Mouse (Mus musculus): ENCODE measurements around the gene Gal3st4.

Gene Gal3st4

DNA sequence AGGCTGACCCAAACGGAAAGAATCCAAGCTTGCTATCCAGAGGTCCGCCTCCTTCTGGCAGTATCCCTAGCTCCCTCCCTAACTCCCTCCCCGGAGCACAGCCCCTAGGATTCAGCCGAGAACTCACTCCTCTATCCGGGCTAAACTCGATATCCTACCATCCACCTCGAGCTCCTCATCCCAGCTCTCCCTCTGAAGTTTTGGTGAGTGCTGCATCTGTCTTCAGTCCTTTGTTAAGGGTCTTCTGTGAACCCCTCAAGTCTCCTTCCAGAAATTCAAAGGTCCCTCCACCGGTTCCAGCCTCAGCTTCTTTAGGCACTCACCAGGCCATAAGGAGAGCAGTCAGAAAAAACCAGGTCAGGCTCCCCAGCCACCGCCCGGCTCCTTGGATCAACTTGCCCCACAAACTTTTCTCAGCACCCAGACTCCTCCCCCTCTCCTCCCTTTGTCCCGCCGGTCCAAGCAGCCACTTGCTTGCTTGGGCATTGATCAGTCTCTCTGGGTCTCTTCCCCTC lies at the start of gene Gal3st4:
Gene Gal3st4 (minus strand): TSS at position 432 of the 515 bp plus-strand sequence.
- in situ Hi-C loops (cut with MboI, MseI), result loop anchor here in 1 of 2 experiments (10.0 kb wide), 1 partner anchor 352 kb away; the partner anchor contains the start of gene A430033K04Rik

DNA sequence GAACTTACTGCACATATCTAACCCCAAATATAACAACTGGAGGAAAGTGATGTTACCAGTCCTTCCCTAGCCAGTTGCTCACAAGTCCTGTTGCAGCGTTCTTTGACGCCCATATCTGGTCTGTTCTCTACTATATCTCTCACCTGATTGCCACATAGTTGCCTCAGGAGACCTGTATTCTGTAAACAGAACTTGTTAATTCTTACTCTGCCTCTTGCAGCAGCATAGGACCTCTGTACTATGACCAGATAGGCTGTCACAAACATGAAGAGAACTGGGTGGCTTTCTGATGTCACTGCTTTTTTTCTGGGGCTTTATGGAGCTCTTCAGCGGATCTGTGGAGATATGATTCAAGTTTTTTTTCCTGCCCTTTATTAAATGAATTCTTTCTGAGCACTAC lies 40.2 kb upstream of the Gal3st4 start:
- in situ Hi-C loops (cut with MboI, MseI), result no loop called here

- in situ Hi-C loops (cut with MboI, MseI), result no loop called here
Observed at GRCm38 (mm10) chr5:138299613-138300012, 27.0 kb upstream of the Gal3st4 start.

DNA sequence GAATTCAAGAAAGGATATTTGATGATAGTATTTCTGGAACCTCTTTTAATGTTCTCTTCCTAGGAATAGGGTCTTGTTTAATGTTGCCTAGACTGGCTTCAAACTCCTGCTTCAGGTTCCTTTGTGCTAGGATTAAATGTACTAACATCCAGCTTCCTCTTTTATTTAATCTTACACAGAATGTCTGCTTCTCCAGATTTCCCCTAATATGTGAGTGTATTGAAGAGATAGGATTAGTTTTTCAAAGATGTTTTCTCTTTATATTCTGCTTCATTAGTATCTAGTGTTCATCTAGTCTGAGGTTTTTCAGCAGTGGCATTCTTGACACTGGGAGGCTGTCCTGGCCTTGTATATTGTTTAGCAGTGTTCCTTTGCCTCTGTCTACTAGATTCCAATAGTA lies 21.5 kb upstream of the Gal3st4 start:
- in situ Hi-C loops (cut with MboI, MseI), result no loop called here

DNA sequence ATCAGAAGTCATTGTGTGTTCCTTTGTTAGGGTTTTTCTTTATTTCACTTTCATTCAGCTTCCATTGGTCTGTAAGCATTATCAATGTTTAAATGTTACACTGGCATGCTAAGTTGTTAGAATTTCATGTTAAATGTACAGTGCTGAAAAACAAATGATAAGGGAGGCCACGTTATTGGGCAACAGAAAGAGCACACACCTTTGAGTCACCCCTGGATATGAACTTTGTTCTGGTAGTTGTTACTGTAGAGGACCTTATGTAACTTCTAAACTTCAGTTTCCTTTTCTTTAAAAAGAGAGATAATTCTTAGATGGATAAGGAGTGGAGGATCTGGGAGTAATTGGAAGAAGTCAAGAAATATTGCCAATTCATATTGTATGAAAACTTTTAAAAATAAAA lies 19.0 kb upstream of the Gal3st4 start:
- in situ Hi-C loops (cut with MboI, MseI), result no loop called here

GRCm38 (mm10) chr5:138287861-138288260 lies 15.2 kb upstream of the Gal3st4 start:
- in situ Hi-C loops (cut with MboI, MseI), result loop anchor here in 1 of 2 experiments (10.0 kb wide), 1 partner anchor 367 kb away; no protein-coding TSS in a partner anchor

DNA sequence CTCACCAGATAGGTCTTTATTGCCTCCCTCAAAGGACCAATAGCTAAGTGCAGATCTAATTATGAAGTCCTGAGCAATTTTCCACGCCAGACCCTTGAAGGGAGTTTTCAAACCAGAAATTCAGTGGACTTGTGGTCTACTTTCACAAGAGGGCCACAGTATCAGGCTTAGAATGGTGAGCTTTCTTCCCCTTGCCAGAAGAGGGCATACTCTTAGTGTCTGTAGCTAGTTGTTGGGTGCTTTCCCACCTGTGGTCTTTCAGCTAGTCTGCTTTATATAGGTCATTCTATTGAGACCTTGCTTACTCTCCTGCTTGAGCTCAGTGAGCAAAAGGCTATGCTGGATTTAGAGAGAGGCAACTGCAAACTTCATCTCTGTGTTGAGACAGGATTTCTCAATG lies 10.9 kb upstream of the Gal3st4 start:
- in situ Hi-C loops (cut with MboI, MseI), result loop anchor here in 1 of 2 experiments (10.0 kb wide), 1 partner anchor 371 kb away; no protein-coding TSS in a partner anchor

DNA sequence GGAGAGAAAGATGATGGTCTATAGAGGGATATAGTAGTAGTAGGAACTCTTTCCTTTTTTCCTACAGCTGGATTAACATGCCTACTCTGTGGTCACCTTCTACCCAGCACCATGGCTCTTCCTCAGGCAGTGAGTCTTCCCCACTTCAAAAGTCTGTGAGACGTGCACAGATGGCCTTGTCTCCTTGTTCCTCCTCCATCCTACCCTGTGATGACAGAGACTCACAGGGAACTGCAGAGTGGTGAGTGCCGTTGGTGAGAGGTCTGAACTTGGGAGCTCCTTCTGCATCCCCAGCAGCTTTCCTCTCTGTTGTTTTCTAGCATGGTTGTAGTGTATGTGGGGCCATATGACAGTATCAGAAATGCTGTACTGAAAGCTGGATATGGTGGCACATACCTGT lies 9.2 kb upstream of the Gal3st4 start:
- in situ Hi-C loops (cut with MboI, MseI), result loop anchor here in 1 of 2 experiments (10.0 kb wide), 1 partner anchor 373 kb away; no protein-coding TSS in a partner anchor

DNA sequence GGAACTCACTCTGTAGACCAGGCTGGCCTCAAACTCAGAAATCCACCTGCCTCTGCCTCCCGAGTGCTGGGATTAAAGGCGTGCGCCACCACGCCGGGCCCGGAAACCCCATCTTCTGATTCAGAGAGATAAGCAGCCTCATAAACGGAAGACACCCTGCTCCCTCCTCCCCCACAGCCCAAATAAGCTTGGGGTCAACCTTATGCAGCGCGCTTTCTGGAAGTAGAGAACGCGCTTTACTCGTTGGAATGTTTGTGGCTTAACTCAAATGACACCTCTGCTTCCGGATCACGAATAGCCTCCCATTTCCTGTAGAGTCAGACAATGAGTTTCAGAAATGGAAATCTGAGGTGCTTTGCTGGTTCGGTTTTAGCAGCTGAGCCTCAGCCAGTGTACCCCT lies 8.2 kb upstream of the Gal3st4 start:
- in situ Hi-C loops (cut with MboI, MseI), result loop anchor here in 1 of 2 experiments (10.0 kb wide), 1 partner anchor 374 kb away; no protein-coding TSS in a partner anchor

DNA sequence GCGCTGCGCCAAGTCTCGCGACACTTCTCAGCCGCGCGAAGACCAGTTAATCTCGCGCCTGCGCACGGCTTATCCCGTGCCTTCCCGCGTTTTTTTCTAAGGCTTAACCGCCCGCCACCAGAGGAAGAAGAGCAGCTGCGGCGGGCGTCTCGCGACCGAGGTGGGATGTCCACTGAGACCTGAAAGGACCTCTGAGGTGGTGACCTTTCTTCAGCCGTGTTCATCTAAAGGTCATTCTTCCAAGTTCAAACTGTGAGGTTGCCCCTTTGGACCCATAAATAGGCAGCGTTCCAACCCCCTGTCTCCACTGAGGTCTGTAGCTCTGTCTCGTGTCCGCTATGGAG lies 7.8 kb upstream of the Gal3st4 start:
- in situ Hi-C loops (cut with MboI, MseI), result loop anchor here in 1 of 2 experiments (10.0 kb wide), 1 partner anchor 374 kb away; no protein-coding TSS in a partner anchor

DNA sequence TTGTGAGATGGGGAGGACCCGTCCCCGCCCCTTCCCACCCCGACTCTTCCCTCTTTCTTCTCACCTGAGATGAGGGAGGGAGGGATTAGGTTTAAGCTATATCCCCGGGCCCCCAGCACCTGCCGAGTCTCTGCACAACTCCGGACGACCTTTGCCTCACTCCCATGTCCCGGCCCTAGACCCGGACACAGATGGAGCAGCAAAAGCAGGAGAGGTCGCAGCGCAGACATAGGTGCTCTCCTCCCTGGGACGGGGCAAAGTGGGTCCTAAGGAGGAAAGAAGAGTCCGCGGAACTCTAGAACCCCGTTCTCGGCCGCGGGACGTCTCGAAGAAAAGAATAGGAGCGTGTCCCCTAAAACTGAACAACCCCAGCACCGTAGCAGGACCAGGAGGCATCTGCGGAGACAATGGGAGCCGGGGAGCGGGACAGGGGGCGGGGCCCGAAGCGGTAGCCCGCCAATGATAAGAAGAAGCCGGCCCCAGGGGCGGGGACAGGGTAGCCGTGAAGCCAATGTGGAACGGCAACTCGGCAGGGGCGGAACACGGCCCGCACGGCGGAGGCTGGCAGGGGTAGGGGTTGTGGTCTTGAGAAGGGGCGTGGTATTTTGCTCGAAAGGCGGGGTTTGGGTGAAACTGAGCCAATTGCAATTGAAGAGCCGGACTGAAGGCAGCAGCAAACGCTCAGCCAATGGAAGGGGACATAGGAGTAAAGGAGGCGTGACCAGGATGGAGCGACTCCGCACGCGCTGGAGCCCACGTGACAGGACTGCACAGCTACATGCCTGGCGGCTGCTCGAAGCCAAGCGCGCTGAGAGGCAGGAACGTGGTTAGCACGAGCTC lies 7.2 kb upstream of the Gal3st4 start, which contains the start of the genes Gm43720, Gpc2 and Stag3:
Gene Gm43720 (minus strand): TSS at position 374 of the 840 bp plus-strand sequence.
Gene Gpc2 (minus strand): TSS at position 421 of the 840 bp plus-strand sequence.
Gene Stag3 (plus strand): TSS at position 656 of the 840 bp plus-strand sequence.
- in situ Hi-C loops (cut with MboI, MseI), result loop anchor here in 1 of 2 experiments (10.0 kb wide), 2 partner anchors 345 to 375 kb away; partner anchors contain the start of gene A430033K04Rik

DNA sequence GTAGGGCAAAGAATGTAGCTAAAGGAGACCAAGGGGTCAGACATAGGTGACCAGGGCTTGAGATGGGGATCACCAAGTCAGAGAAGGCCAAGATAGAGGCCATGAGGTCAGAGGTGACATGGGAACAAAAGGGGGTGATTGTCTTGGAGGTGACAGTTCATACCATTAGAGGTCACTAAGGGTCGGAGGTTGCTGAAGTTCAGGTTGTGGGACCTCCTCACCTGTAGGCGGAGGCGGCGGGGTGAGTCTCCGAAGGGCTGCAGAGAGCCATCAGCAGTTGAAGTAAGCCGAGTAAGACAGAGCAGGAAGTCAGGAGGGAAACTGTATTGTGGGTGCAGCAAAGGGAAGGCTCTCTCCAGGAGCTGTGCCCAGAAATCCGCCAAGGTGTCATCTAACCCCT lies 5.4 kb upstream of the Gal3st4 start:
- in situ Hi-C loops (cut with MboI, MseI), result loop anchor here in 1 of 2 experiments (10.0 kb wide), 1 partner anchor 347 kb away; the partner anchor contains the start of gene A430033K04Rik

DNA sequence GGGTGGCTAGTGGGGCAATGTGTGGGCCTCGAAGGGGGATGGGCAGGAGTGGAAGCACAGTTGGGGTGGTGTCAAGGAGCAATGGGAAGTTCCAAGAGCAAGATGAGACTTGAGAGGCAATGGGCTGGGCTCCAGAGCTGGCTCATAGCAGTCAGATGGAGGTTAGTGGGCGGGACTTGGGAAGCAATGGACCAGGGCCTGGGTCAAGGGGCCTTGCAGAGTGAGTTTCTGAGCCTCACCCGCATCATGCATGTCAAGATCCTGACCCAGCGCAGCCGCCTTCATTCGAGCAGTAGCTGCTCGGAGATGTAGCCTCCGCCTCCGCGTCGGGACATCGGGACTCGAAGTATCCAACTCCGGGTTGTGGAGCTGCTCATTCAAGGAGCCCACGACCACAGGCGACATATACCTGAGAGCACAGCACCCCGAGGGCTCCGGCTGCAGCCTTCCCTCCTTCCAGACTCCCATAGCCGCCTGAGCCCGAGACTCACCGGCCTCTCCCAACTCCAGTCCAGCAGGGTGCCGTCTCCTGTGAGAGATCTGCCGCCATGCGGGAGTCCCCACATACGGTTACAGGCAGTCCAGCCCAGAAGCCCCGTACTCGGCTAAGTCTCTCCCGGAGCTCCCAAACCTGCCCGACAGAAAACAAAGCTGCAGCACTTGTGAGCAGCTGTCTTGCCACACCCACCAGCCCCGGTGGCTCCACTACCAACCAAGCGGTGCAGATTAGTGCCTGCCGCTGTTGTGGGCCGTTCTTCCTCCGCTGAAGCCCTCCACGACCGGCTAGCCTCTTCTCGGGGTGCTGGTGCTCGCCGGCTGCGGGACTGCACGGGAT lies 2.8 kb upstream of the Gal3st4 start:
- in situ Hi-C loops (cut with MboI, MseI), result loop anchor here in 1 of 2 experiments (10.0 kb wide), 1 partner anchor 349 kb away; the partner anchor contains the start of gene A430033K04Rik

GRCm38 (mm10) chr5:138274186-138274585 lies 1.5 kb upstream of the Gal3st4 start:
- in situ Hi-C loops (cut with MboI, MseI), result loop anchor here in 1 of 2 experiments (10.0 kb wide), 1 partner anchor 351 kb away; the partner anchor contains the start of gene A430033K04Rik

DNA sequence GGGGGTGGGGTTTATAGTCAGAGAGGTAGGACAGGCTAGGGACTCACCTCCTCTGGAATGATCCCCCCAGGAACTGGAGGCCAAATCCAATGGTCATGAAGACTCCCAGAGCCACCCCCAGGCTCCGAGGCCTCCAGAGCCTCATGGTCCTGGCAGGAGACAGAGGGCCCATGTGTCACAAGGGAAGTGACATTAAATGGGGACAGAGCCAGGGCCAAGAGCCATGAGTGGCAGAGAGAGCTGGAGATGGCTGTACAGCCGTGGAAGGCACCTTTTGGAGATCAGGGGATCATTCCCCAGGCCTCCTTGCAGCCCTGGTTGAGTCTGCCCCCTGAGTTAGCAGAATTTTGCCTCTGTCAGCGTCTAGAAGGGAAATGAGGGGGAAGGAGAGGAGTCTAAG lies 1.4 kb downstream of the Gal3st4 start:
- in situ Hi-C loops (cut with MboI, MseI), result loop anchor here in 1 of 2 experiments (10.0 kb wide), 1 partner anchor 354 kb away; the partner anchor contains the start of gene A430033K04Rik

- in situ Hi-C loops (cut with MboI, MseI), result no loop called here
Observed at GRCm38 (mm10) chr5:138268980-138269379, 3.7 kb downstream of the Gal3st4 start.

- in situ Hi-C loops (cut with MboI, MseI), result no loop called here
Observed at GRCm38 (mm10) chr5:138267114-138267513, 5.5 kb downstream of the Gal3st4 start.

GRCm38 (mm10) chr5:138265712-138266111 lies 6.9 kb downstream of the Gal3st4 start:
- in situ Hi-C loops (cut with MboI, MseI), result no loop called here

GRCm38 (mm10) chr5:138264207-138264578 lies 8.4 kb downstream of the Gal3st4 start:
- in situ Hi-C loops (cut with MboI, MseI), result loop anchor here in 1 of 2 experiments (5.0 kb wide), 1 partner anchor 77 kb away; the partner anchor contains the start of genes Cnpy4 and Taf6
